Mouse (Mus musculus): ENCODE measurements at regions not wholly inside any gene's neighbourhood (a gene's known extent, or its start where the extent isn't known, plus 50 kb on each side); places are given as distances from the start of the nearest gene placed in this dataset.

DNA sequence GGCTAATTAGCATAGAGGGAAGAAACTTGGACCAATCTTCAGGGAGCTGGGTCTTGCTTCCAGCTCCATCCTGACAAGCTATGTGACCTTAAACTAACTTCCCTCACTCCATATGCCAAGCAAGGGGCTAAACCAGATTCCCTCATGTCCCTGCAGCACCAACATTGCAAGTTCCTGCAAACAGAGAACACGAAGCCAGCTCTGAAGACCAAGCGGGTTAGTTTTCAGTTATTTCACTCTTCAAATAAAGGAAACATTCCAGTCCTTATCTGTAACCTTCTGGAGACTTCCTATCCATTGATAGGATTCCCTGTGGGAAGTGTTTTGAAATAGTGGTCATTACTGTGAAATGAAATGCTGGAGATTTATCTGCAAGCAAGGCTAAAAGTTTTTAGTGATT lies 64.4 kb upstream of the Tspan2 start:
- H3K36me3 ChIP-seq (ENCODE audit: insufficient read depth, low read length): no peaks in the 10 kb centered on the region
- H3K4me1 ChIP-seq (replicated peaks; ENCODE audit: low read depth, low read length): 0 out of 2 replicates have a peak, but pooled peaks cover 2% of the 10 kb centered on the region
- peaks cover 27% of the 10 kb centered on the region for H3K9me3 ChIP-seq (ENCODE audit: low read length)
- H3K4me3 ChIP-seq (replicated peaks; ENCODE audit: low read length): no peak overlapping the region
- TF ChIP-seq NANOG (IDR thresholded peaks at IDR 0.05; ENCODE audit: borderline replicate concordance, low read length) (no peak), CTCF (conservative IDR thresholded peaks at IDR 0.05; ENCODE audit: low read length) (no peak), POU5F1 (IDR thresholded peaks at IDR 0.05; ENCODE audit: borderline replicate concordance, low read length) (no peak)
- no peaks in the 10 kb centered on the region for H3K27me3 ChIP-seq (ENCODE audit: insufficient read depth, low read length)

DNA sequence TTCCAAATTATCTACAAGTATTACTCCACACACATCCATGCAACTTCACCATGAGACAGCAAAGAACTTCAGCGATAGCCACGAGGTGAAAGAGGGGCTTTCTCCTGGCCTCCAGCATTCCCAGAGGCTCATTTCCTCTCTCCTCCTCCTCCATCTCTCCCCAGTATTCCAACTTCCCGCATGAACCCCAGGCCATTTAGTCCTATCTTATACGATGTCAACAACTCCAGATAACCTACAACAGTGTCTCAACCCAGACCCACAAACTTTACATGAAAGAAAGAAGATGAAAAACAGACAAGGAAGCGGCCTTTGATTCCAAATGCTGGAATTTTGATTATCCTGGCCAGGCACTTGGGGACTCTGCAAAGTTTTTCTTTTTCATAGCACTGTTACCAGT lies 63.8 kb upstream of the Tspan2 start:
- Histone ChIP-seq H3K4me1 (replicated peaks; ENCODE audit: low read depth, low read length) (0 out of 2 replicates have a peak, but pooled peaks cover 2% of the 10 kb centered on the region), H3K4me3 (replicated peaks; ENCODE audit: low read length) (no peak overlapping the region), H3K36me3 (ENCODE audit: insufficient read depth, low read length) (no peaks in the 10 kb centered on the region), H3K9me3 (ENCODE audit: low read length) (peaks cover 27% of the 10 kb centered on the region), H3K27me3 (ENCODE audit: insufficient read depth, low read length) (no peaks in the 10 kb centered on the region)
- TF ChIP-seq CTCF (conservative IDR thresholded peaks at IDR 0.05; ENCODE audit: low read length) (no peak), NANOG (IDR thresholded peaks at IDR 0.05; ENCODE audit: borderline replicate concordance, low read length) (no peak), POU5F1 (IDR thresholded peaks at IDR 0.05; ENCODE audit: borderline replicate concordance, low read length) (no peak)

DNA sequence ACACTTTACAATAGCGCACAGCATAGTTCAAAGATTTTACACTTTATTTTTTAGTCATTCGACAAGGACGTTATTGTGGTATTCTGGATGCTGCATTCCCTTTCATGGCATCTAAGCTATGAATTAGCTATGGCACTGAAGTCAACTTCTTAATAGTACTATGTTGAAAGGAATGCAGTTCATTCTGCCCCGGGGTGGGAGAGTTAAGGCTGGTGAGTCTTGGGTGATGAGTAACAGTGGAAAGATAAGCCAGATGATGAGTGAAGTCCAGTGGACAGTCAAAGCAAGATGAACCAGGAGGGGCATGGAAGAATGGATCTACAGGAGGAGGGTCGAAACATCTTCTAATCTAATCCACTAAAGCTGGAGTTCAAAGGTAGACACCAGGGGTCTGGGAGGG lies 63.4 kb upstream of the Tspan2 start:
- Histone ChIP-seq H3K27me3 (ENCODE audit: insufficient read depth, low read length) (no peaks in the 10 kb centered on the region), H3K36me3 (ENCODE audit: insufficient read depth, low read length) (no peaks in the 10 kb centered on the region), H3K4me1 (replicated peaks; ENCODE audit: low read depth, low read length) (0 out of 2 replicates have a peak, but pooled peaks cover 2% of the 10 kb centered on the region), H3K4me3 (replicated peaks; ENCODE audit: low read length) (no peak overlapping the region), H3K9me3 (ENCODE audit: low read length) (peaks cover 27% of the 10 kb centered on the region)
- TF ChIP-seq CTCF (conservative IDR thresholded peaks at IDR 0.05; ENCODE audit: low read length) (no peak), POU5F1 (IDR thresholded peaks at IDR 0.05; ENCODE audit: borderline replicate concordance, low read length) (no peak), NANOG (IDR thresholded peaks at IDR 0.05; ENCODE audit: borderline replicate concordance, low read length) (no peak)

DNA sequence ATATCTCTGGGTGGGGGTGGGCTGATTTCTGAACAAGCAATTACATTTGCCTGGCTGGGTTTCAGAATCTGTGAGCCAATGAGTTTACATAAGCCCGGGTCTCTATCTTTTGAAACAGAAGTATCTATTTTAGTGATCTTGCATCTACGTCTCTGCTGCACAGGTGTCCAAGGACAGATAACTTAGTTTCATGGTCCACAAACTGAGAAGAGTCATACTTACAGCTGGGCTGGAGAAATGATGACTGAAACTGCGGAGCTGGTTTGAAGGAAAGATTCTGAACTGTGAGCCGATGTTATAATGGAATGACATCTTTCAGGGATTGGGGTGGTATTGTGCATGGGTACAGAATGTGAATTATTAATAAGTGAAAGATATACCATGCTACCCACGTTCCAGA lies 60.8 kb upstream of the Tspan2 start:
- H3K4me1 ChIP-seq (replicated peaks; ENCODE audit: low read depth, low read length): 0 out of 2 replicates have a peak, but pooled peaks cover 2% of the 10 kb centered on the region
- no peaks in the 10 kb centered on the region for H3K36me3 ChIP-seq (ENCODE audit: insufficient read depth, low read length)
- no peak overlapping the region for H3K4me3 ChIP-seq (replicated peaks; ENCODE audit: low read length)
- TF ChIP-seq POU5F1 (IDR thresholded peaks at IDR 0.05; ENCODE audit: borderline replicate concordance, low read length) (no peak), NANOG (IDR thresholded peaks at IDR 0.05; ENCODE audit: borderline replicate concordance, low read length) (no peak), CTCF (conservative IDR thresholded peaks at IDR 0.05; ENCODE audit: low read length) (no peak)
- no peaks in the 10 kb centered on the region; the same call in 1 of the 2 replicates for H3K27me3 ChIP-seq (ENCODE audit: insufficient read depth, low read length)
- H3K9me3 ChIP-seq (ENCODE audit: low read length): peaks cover 27% of the 10 kb centered on the region

DNA sequence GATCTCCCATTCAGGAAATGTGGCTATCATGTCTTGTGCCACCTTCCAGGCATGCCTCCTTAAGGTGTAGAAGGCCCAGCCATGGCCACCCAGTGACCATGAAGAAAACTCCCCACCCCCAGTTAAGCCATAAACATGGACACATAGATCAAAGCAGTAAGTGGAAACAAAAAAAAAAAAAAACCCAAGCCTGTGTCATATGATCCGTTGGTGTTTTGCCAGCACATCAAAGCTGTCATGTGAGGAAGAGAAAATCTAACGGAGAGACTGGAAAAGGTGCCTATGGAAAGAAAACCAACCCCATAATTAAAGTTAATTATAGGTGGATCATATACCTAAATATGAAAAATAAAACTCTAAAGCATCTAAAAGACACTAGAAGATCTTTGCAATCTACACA lies 60.3 kb upstream of the Tspan2 start:
- Histone ChIP-seq H3K36me3 (ENCODE audit: insufficient read depth, low read length) (no peaks in the 10 kb centered on the region), H3K27me3 (ENCODE audit: insufficient read depth, low read length) (no peaks in the 10 kb centered on the region; the same call in 1 of the 2 replicates), H3K4me3 (replicated peaks; ENCODE audit: low read length) (no peak overlapping the region), H3K4me1 (replicated peaks; ENCODE audit: low read depth, low read length) (0 out of 2 replicates have a peak, but pooled peaks cover 2% of the 10 kb centered on the region), H3K9me3 (ENCODE audit: low read length) (peaks cover 24% of the 10 kb centered on the region)
- TF ChIP-seq POU5F1 (IDR thresholded peaks at IDR 0.05; ENCODE audit: borderline replicate concordance, low read length) (no peak), NANOG (IDR thresholded peaks at IDR 0.05; ENCODE audit: borderline replicate concordance, low read length) (no peak), CTCF (conservative IDR thresholded peaks at IDR 0.05; ENCODE audit: low read length) (no peak)

DNA sequence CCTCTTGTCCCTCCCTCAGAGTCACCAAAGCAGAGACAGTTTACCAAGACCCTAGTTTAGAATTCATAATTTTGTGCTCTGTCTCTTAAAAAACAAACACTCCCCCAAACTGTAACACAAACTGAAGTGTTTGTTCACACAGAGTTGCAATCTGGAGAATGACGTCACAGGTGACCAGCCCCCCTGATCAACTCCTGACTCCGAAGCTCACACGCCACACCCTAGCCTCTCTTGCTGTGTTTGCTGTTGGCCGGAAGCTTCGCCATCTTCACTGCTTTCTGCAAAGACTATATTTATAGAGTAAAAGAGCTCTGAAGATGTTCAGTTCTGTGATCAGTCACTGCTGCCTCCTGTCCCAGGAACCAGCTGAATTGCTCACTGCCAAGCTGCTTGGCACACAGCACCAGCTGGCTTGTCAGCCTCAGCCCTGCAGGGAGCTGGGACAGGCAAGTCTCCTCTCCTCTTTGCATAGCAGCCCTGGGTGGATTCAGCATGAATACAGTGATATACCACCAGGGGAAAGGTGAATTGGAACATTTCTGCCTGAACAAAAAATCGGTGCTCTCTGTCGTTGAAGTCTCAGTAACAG lies 57.3 kb upstream of the Tspan2 start:
- no peak for TF ChIP-seq CTCF (conservative IDR thresholded peaks at IDR 0.05; ENCODE audit: low read length)
- no peak for TF ChIP-seq NANOG (IDR thresholded peaks at IDR 0.05; ENCODE audit: borderline replicate concordance, low read length)
- TF ChIP-seq POU5F1 (IDR thresholded peaks at IDR 0.05; ENCODE audit: borderline replicate concordance, low read length): no peak
- no peaks in the 10 kb centered on the region for H3K36me3 ChIP-seq (ENCODE audit: insufficient read depth, low read length)

DNA sequence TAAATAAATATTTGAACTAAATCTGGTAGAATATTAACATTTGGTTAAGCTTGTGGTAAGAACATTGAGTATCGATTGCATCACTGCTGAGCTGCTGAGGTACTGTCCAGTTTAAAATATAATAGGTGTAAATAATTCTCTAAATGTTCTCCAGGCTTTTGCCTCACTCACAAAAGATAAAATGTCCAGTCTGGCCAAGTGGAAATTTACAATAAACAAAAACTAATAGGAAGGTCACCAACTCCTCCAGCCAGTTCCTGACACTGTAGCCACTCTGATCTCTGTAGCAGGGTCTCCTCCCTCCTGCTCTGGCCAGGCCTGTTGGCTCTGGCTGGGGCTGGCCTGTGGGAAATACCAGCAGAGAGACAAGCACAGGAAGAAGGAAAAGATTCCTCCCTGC lies 55.8 kb upstream of the Tspan2 start:
- TF ChIP-seq CTCF (conservative IDR thresholded peaks at IDR 0.05; ENCODE audit: low read length) (no peak), POU5F1 (IDR thresholded peaks at IDR 0.05; ENCODE audit: borderline replicate concordance, low read length) (no peak), NANOG (IDR thresholded peaks at IDR 0.05; ENCODE audit: borderline replicate concordance, low read length) (no peak)
- H3K4me3 ChIP-seq (replicated peaks; ENCODE audit: low read length): no peak overlapping the region
- H3K4me1 ChIP-seq (replicated peaks; ENCODE audit: low read depth, low read length): 0 out of 2 replicates have a peak, but pooled peaks cover 1% of the 10 kb centered on the region
- peaks cover 7% of the 10 kb centered on the region; the same call in 1 of the 2 replicates for H3K9me3 ChIP-seq (ENCODE audit: low read length)
- no peaks in the 10 kb centered on the region for H3K36me3 ChIP-seq (ENCODE audit: insufficient read depth, low read length)
- H3K27me3 ChIP-seq (ENCODE audit: insufficient read depth, low read length): no peaks in the 10 kb centered on the region; the same call in 1 of the 2 replicates

More for the DNA sequence above, 57.3 kb upstream of the Tspan2 start:
- Histone ChIP-seq H3K9me3 (ENCODE audit: low read length) (peaks cover 21% of the 10 kb centered on the region), H3K4me1 (replicated peaks; ENCODE audit: low read depth, low read length) (0 out of 2 replicates have a peak, but pooled peaks cover 2% of the 10 kb centered on the region), H3K4me3 (replicated peaks; ENCODE audit: low read length) (no peak overlapping the region), H3K27me3 (ENCODE audit: insufficient read depth, low read length) (no peaks in the 10 kb centered on the region; the same call in 1 of the 2 replicates)

DNA sequence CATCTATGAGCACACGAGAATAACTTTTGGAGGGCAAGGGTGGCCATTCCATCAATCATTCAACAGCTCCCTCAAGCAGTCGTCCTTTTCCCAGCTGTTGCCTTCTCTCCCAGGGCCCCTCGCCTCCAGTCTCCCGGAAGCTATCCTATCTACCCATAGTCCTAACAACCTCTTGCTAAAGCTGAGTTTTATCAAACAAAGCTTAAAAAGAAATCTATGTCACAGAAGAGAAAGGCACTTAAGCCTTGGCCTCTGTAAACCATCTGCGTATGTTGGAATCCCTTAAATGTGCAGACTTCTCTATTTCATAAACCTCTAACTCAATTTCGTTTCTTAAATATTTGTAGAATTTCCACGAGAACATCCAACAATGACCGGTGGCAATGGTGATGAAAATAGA lies 51.9 kb upstream of the Tspan2 start:
- Histone ChIP-seq H3K4me3 (replicated peaks; ENCODE audit: low read length) (no peak overlapping the region), H3K27me3 (ENCODE audit: insufficient read depth, low read length) (no peaks in the 10 kb centered on the region)
- TF ChIP-seq CTCF (conservative IDR thresholded peaks at IDR 0.05; ENCODE audit: low read length) (no peak), POU5F1 (IDR thresholded peaks at IDR 0.05; ENCODE audit: borderline replicate concordance, low read length) (no peak), NANOG (IDR thresholded peaks at IDR 0.05; ENCODE audit: borderline replicate concordance, low read length) (no peak)

More for the DNA sequence above, 51.9 kb upstream of the Tspan2 start:
- no peaks in the 10 kb centered on the region for H3K36me3 ChIP-seq (ENCODE audit: insufficient read depth, low read length)
- H3K4me1 ChIP-seq (replicated peaks; ENCODE audit: low read depth, low read length): no peaks in the 10 kb centered on the region
- no peaks in the 10 kb centered on the region for H3K9me3 ChIP-seq (ENCODE audit: low read length)
